Mouse (Mus musculus) embryonic facial prominence, embryonic 13.5 days (tissue): ENCODE results near the gene Mkln1. TPM values are rescaled to one million over a fixed set of nuclear protein-coding genes. Genes with fewer than 3 reads are reported as not detected.
A peak's percentile ranks its signal among the peaks of the same experiment; 100 is the strongest.
"Not testable (repeated sequence)": the region's sequence is repeated elsewhere in the genome, so short reads cannot be mapped to it uniquely, and the experiment has no call there.

ENCODE experiments used
- ATAC-seq: fragments of 200-750 bp; cut with Nextera tagmentation; 2 replicates; pipeline ENCODE4 v1.8.0; 2017; ENCODE audit warnings: low read depth; ENCODE audit not compliant: insufficient number of reproducible peaks, insufficient read depth, low FRiP score, low TSS enrichment
- H3K27ac ChIP-seq: fragments of 300-500 bp; sonication (generic); 2 replicates; pipeline ENCODE4 v1.5.1; 2015; ENCODE audit warnings: moderate library complexity, mild to moderate bottlenecking, inconsistent platforms
- H3K27me3 ChIP-seq: fragments of 300-500 bp; sonication (generic); 2 replicates; pipeline ENCODE4 v1.6.1; 2015; ENCODE audit warnings: mild to moderate bottlenecking, inconsistent platforms
- H3K36me3 ChIP-seq: fragments of 300-500 bp; sonication (generic); 2 replicates; pipeline ENCODE4 v1.6.1; 2015; ENCODE audit warnings: mild to moderate bottlenecking, inconsistent platforms
- H3K4me1 ChIP-seq: fragments of 300-500 bp; sonication (generic); 2 replicates; pipeline ENCODE4 v1.6.1; 2015; ENCODE audit warnings: inconsistent platforms
- H3K4me2 ChIP-seq: fragments of 300-500 bp; sonication (generic); 2 replicates; pipeline ENCODE4 v1.6.1; 2015; ENCODE audit warnings: moderate library complexity, mild to moderate bottlenecking, inconsistent platforms
- H3K4me3 ChIP-seq: fragments of 300-500 bp; sonication (generic); 2 replicates; pipeline ENCODE4 v1.5.1; 2015; ENCODE audit warnings: mild to moderate bottlenecking, inconsistent platforms
- H3K9ac ChIP-seq: fragments of 300-500 bp; sonication (generic); 2 replicates; pipeline ENCODE4 v1.6.1; 2015; ENCODE audit warnings: mild to moderate bottlenecking, inconsistent platforms
- H3K9me3 ChIP-seq: fragments of 300-500 bp; sonication (generic); 2 replicates; pipeline ENCODE4 v1.6.1; 2016; ENCODE audit warnings: inconsistent platforms
- WGBS: fragments of 180-500 bp; shearing (Covaris S2); methylation state at CpG from one replicate; pipeline ENCODE4 v1.1.7; 2015; ENCODE audit warnings: mixed read lengths; 5-methylcytosine and 5-hydroxymethylcytosine counted together
- polyA plus RNA-seq: library from polyadenylated mRNA; unstranded; fragments of >200 nt; fragmentation: Nextera tagmentation; extraction: Ambion mirVana; gene quantifications from 2 replicates; pipeline ENCODE4 v1.2.1, GENCODE M21; 2015

Mkln1 gene
- polyA plus RNA-seq, 1 experiment from 2014 or later, result 193 TPM

- H3K9me3 ChIP-seq, H3K27ac ChIP-seq, H3K9ac ChIP-seq, ATAC-seq, H3K36me3 ChIP-seq: not testable (repeated sequence)
- Histone ChIP-seq H3K4me1 (peaks cover 24% of the 10 kb centered on the region), H3K4me2 (peak overlapping the region; percentile 94; the same call in 1 of the 2 replicates), H3K4me3 (peak overlapping the region; percentile 65; the same call in 1 of the 2 replicates), H3K27me3 (peaks cover 87% of the 10 kb centered on the region)
- 51% methylated on average over 3 of the region's 3 CpGs for WGBS
These were observed 163.4 kb downstream of the Mkln1 start for GRCm38 (mm10) chr6:31561948-31562347.

GRCm38 (mm10) chr6:31562371-31563080 is 164.0 kb downstream of the Mkln1 start:
- Histone ChIP-seq H3K4me2 (peak overlapping the region; percentile 94), H3K9ac (peak overlapping the region; percentile 69; the same call in 1 of the 2 replicates), H3K27me3 (peaks cover 93% of the 10 kb centered on the region), H3K27ac (no peak overlapping the region), H3K9me3 (no peaks in the 10 kb centered on the region), H3K4me3 (peak overlapping the region; percentile 65), H3K4me1 (peaks cover 30% of the 10 kb centered on the region), H3K36me3 (no peaks in the 10 kb centered on the region)
- no peak for ATAC-seq
- 5% methylated on average over 16 of the region's 16 CpGs for WGBS

GRCm38 (mm10) chr6:31563235-31564181 is 165.0 kb downstream of the Mkln1 start, which contains the start of gene Podxl:
Podxl (minus strand) TSS chr6:31563981.
- Histone ChIP-seq H3K4me2 (peak within 1 kb of the TSS; percentile 94), H3K4me1 (peaks cover 31% of the 10 kb centered on the region)
- WGBS, result under 1% methylated on average over 72 of the region's 91 CpGs

DNA sequence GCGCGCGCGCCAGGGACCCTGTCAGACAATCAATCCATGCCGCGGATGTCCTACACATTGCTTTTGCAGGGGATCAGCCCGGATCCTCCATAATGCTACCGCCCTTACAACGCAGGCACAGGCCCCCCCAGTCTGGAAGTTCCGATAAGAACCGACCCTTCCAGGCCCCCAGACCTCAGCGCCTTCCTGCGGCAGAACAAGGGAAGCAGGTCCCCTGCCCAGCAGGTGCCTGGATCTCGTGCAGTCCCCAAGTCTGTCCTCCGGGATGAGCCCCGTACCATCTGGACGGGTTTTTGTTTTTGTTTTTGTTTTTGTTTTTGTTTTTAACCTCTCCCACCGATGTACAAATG is 165.6 kb downstream of the Mkln1 start:
- H3K4me1 ChIP-seq, result peaks cover 31% of the 10 kb centered on the region
- 0% methylated on average over 18 of the region's 18 CpGs for WGBS
- H3K27me3 ChIP-seq, result peaks cover 97% of the 10 kb centered on the region
- no peaks in the 10 kb centered on the region for H3K36me3 ChIP-seq
- H3K4me2 ChIP-seq, result peak overlapping the region; percentile 94
- no peak overlapping the region for H3K27ac ChIP-seq
- peak overlapping the region; percentile 65 for H3K4me3 ChIP-seq
- H3K9me3 ChIP-seq, result no peaks in the 10 kb centered on the region
- peak overlapping the region; percentile 69 for H3K9ac ChIP-seq
- peak; percentile 48; the same call in 1 of the 2 replicates for ATAC-seq

More at GRCm38 (mm10) chr6:31563235-31564181, 165.0 kb downstream of the Mkln1 start, which contains the start of gene Podxl:
- Histone ChIP-seq H3K27ac (no peak within 1 kb of the TSS), H3K9ac (peak within 1 kb of the TSS; percentile 69), H3K27me3 (peaks cover 97% of the 10 kb centered on the region), H3K36me3 (no peaks in the 10 kb centered on the region), H3K4me3 (peak within 1 kb of the TSS; percentile 65), H3K9me3 (no peaks in the 10 kb centered on the region)
- ATAC-seq, result peak; percentile 75

- peaks cover 97% of the 10 kb centered on the region for H3K27me3 ChIP-seq
These were observed 166.4 kb downstream of the Mkln1 start for GRCm38 (mm10) chr6:31564901-31565391.

More at GRCm38 (mm10) chr6:31564901-31565391, 166.4 kb downstream of the Mkln1 start:
- Histone ChIP-seq H3K27ac (no peak overlapping the region), H3K36me3 (no peaks in the 10 kb centered on the region), H3K4me1 (peaks cover 28% of the 10 kb centered on the region), H3K9me3 (no peaks in the 10 kb centered on the region), H3K9ac (no peak overlapping the region), H3K4me2 (peak overlapping the region; percentile 94), H3K4me3 (peak overlapping the region; percentile 65)
- ATAC-seq, result no peak
- WGBS, result 2% methylated on average over 17 of the region's 17 CpGs

Other genes starting within 250 kb of the Mkln1 start
- gene Podxl, start 165.2 kb downstream of the Mkln1 start, polyA plus RNA-seq, result 7.5 and 8.9 TPM in 2 replicates